Mouse (Mus musculus): ENCODE results near the gene Olfr1360.

GRCm38 (mm10) chr13:21710031-21710711 is 33.0 kb upstream of the Olfr1360 start:
- peak; percentile 76 for TF ChIP-seq CTCF (IDR thresholded peaks at IDR 0.05; ENCODE audit: borderline replicate concordance, insufficient read depth, low read depth, low read length)
- no peak for TF ChIP-seq POLR2A (IDR thresholded peaks at IDR 0.05; ENCODE audit: borderline replicate concordance, insufficient read depth, low read length)

All from cerebellum, adult 2 months (tissue).